Mouse (Mus musculus) small intestine, adult 2 months (tissue): Measurements from ENCODE around the gene Gm20388.

ENCODE experiments used
- CTCF ChIP-seq: fragments of 200-500 bp; IDR thresholded peaks from 2 replicates; pipeline ENCODE4 v1.5.1; 2012; ENCODE audit warnings: low read depth, mild to moderate bottlenecking, control low read depth, inconsistent platforms, low read length, moderate library complexity, mixed read lengths; ENCODE audit not compliant: insufficient replicate concordance, insufficient read length; ENCODE audit errors: extremely low read depth
- POLR2A ChIP-seq: fragments of 200-500 bp; IDR thresholded peaks from 2 replicates; pipeline ENCODE4 v1.6.1; 2012; ENCODE audit warnings: low read depth, mild to moderate bottlenecking, control low read depth, inconsistent platforms, low read length, moderate library complexity

DNA sequence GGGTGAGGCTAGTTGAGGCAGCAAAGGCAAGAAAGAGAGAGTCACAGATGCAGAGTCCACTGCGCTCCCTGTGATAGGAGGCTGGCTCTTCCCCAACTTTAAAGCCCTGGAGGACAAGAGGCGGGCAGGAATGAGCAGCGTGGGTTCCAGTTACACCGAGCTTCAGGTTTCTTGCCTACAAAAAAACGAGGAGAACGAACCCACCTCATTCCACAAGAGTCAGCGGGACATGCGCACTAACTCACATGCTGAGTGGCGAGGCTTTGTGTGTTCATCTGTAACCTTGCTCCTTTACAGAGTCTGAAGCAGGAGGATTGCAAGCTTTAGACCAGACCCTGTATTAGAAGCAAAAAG, 2748.1 kb downstream of the Gm20388 start:
- no peak for TF ChIP-seq CTCF
- no peak for TF ChIP-seq POLR2A
